Mouse (Mus musculus): Measurements from ENCODE around the gene Cd300lb. TPM values are rescaled to one million over a fixed set of nuclear protein-coding genes. Genes with fewer than 3 reads are reported as not detected.

Gene Cd300lb
- polyA plus RNA-seq, 1 experiment, result 1.1 TPM

GRCm38 (mm10) chr11:114873022-114873817, 61.0 kb downstream of the Cd300lb start:
- peak; percentile 70 for DNase-seq
- WGBS, result 9% methylated on average over 6 of the region's 6 CpGs
- H3K36me3 ChIP-seq (ENCODE audit: control insufficient read depth, insufficient read depth, low read length), result no peaks in the 10 kb centered on the region
- no peaks in the 10 kb centered on the region for H3K27me3 ChIP-seq (ENCODE audit: control insufficient read depth, insufficient read depth, low read length)
- peaks cover 39% of the 10 kb centered on the region for H3K4me1 ChIP-seq (replicated peaks; ENCODE audit: control insufficient read depth, insufficient read depth, low read length)
- TF ChIP-seq POLR2A (IDR thresholded peaks at IDR 0.05; ENCODE audit: control insufficient read depth, extremely low read depth, insufficient read depth, low read length, poor library complexity), result peak; percentile 46
- TF ChIP-seq CTCF (IDR thresholded peaks at IDR 0.05; ENCODE audit: borderline replicate concordance, control insufficient read depth, extremely low read depth, insufficient read depth, low read length, poor library complexity), result no peak
- H3K4me3 ChIP-seq (ENCODE audit: control insufficient read depth, insufficient read depth, low read length), result no peak overlapping the region
- H3K27ac ChIP-seq (ENCODE audit: control insufficient read depth, insufficient read depth, low read length), result peak overlapping the region; percentile 95

Other genes with a start within 250 kb of the Cd300lb start
- 1.9 TPM in 2 replicates for gene Dnaic2, start 207.0 kb downstream of the Cd300lb start, polyA plus RNA-seq (2012; rRNA removed)
- gene Kif19a, start 169.0 kb downstream of the Cd300lb start, polyA plus RNA-seq (2012; rRNA removed), result 0.59 and 0.71 TPM in 2 replicates
- gene Btbd17, start 138.4 kb downstream of the Cd300lb start, polyA plus RNA-seq (2012; rRNA removed), result 0.53 and 1.1 TPM in 2 replicates
- not detected in 2 replicates for gene Gpr142, start 135.5 kb downstream of the Cd300lb start, polyA plus RNA-seq (2012; rRNA removed)
- gene Gprc5c, start 83.2 kb downstream of the Cd300lb start, polyA plus RNA-seq (2012; rRNA removed), result 5.4 and 6.4 TPM in 2 replicates
- 3.7 and 4.2 TPM in 2 replicates for gene Cd300a, start 44.3 kb downstream of the Cd300lb start, polyA plus RNA-seq (2012; rRNA removed)
- gene Cd300c, start 34.8 kb upstream of the Cd300lb start, polyA plus RNA-seq (2012; rRNA removed), result 2.1 and 5.8 TPM in 2 replicates
- 0.91 and 1.3 TPM in 2 replicates for gene Cd300ld, start 55.5 kb upstream of the Cd300lb start, polyA plus RNA-seq (2012; rRNA removed)
- gene Cd300c2, start 67.5 kb upstream of the Cd300lb start, polyA plus RNA-seq (2012; rRNA removed), result 15.3 and 19.9 TPM in 2 replicates
- 0.42 and 0.90 TPM in 2 replicates for gene Cd300ld2, start 81.8 kb upstream of the Cd300lb start, polyA plus RNA-seq (2012; rRNA removed)
- gene Cd300ld4, start 92.6 kb upstream of the Cd300lb start, polyA plus RNA-seq (2012; rRNA removed), result 1.1 and 6.4 TPM in 2 replicates
- gene Cd300ld5, start 103.4 kb upstream of the Cd300lb start, polyA plus RNA-seq (2012; rRNA removed), result 6.0 and 9.4 TPM in 2 replicates
- 41.5 and 45.3 TPM in 2 replicates for gene Cd300ld3, start 114.0 kb upstream of the Cd300lb start, polyA plus RNA-seq (2012; rRNA removed)
- 0.12 TPM in 1 of 2 replicates, not detected in the other for gene Cd300e, start 127.8 kb upstream of the Cd300lb start, polyA plus RNA-seq (2012; rRNA removed)
- 15.1 and 18.3 TPM in 2 replicates for gene Rab37, start 157.0 kb upstream of the Cd300lb start, polyA plus RNA-seq (2012; rRNA removed)
- gene Cd300lf, start 199.6 kb upstream of the Cd300lb start, polyA plus RNA-seq (2012; rRNA removed), result 8.4 and 10.4 TPM in 2 replicates
- 202 and 207 TPM in 2 replicates for gene Slc9a3r1, start 229.0 kb upstream of the Cd300lb start, polyA plus RNA-seq (2012; rRNA removed)